Mouse (Mus musculus): ENCODE data around the gene Lefty1. TPM values are rescaled to one million over a fixed set of nuclear protein-coding genes. Genes with fewer than 3 reads are reported as not detected.

The Lefty1 gene
- polyA plus RNA-seq, 1 experiment = 4.3 TPM

Other genes starting within 250 kb of the Lefty1 start
- gene Mixl1, start 238.0 kb upstream of the Lefty1 start, polyA plus RNA-seq (2012; rRNA removed) = not detected in 2 replicates
- 26.3 and 28.0 TPM in 2 replicates for gene Acbd3, start 209.0 kb upstream of the Lefty1 start, polyA plus RNA-seq (2012; rRNA removed)
- 502 and 559 TPM in 2 replicates for gene H3f3a, start 121.1 kb upstream of the Lefty1 start, polyA plus RNA-seq (2012; rRNA removed)
- gene Sde2, start 83.9 kb upstream of the Lefty1 start, polyA plus RNA-seq (2012; rRNA removed) = 19.2 and 19.6 TPM in 2 replicates
- gene Lefty2, start 41.9 kb upstream of the Lefty1 start, polyA plus RNA-seq (2012; rRNA removed) = 0.69 and 1.8 TPM in 2 replicates
- gene Pycr2, start 30.7 kb upstream of the Lefty1 start, polyA plus RNA-seq (2012; rRNA removed) = 35.6 and 39.2 TPM in 2 replicates
- 29.6 and 30.2 TPM in 2 replicates for gene Tmem63a, start 7.3 kb downstream of the Lefty1 start, polyA plus RNA-seq (2012; rRNA removed)
- gene Ephx1, start 85.9 kb downstream of the Lefty1 start, polyA plus RNA-seq (2012; rRNA removed) = 29.8 and 34.6 TPM in 2 replicates
- gene 9130409I23Rik, start 116.2 kb downstream of the Lefty1 start, polyA plus RNA-seq (2012; rRNA removed) = not detected in 2 replicates
- gene Nvl, start 209.2 kb downstream of the Lefty1 start, polyA plus RNA-seq (2012; rRNA removed) = 84.2 and 98.6 TPM in 2 replicates
- 25.2 and 28.7 TPM in 2 replicates for gene Cnih4, start 209.7 kb downstream of the Lefty1 start, polyA plus RNA-seq (2012; rRNA removed)

Data from frontal cortex, adult 2 months (tissue).